Mouse (Mus musculus): Measurements from ENCODE around the gene Ddx43.

DNA sequence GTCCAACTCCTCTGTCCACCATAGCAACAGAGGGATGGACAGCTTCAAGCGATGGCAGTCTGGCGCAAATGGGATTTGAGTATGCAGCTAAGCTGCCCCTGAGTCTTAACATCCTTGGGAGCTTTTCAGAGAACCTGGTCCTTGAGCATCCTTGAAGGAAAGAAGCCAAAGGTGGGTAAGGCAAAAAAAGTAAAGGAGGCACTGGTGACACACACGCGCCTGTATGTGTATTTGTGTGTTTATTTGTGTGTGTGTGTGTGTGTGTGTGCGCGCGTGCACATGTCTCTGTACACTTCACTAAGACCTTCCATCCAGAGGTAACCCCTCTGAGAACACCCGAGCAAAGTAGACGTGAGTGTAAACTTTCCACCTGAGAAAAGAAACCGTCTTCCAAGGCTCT is 1.8 kb upstream of the Ddx43 start:
- no peak for TF ChIP-seq CTCF (IDR thresholded peaks at IDR 0.05; ENCODE audit: insufficient read depth, low read length)
- TF ChIP-seq POLR2A (IDR thresholded peaks at IDR 0.05; ENCODE audit: borderline replicate concordance, extremely low read depth, low read depth, low read length): no peak
